In genomic region chrX:50805654-50806053, GRCm38 (mm10) we compare ENCODE assay signal across 13 mouse cellular contexts. TPM values are rescaled to one million over a fixed set of nuclear protein-coding genes. Genes with fewer than 3 reads are reported as not detected.
DNase-seq lines count a peak whose midpoint lies in the region; ATAC-seq and TF ChIP-seq lines count a peak whose summit lies in the region.
"Had no signal": no experiment of that assay in that cellular context is flagged by ENCODE, and none has a peak within 500 bp of the region (broad histone marks: within the 10 kb centered on the region; RNA-seq: fewer than 3 reads in every experiment).

No protein-coding gene starts in this region.

- peak; percentile 98 for ATAC-seq in megakaryocyte, adult 5-6 weeks (ENCODE audit: poor library complexity, severe bottlenecking)
- ATAC-seq: midbrain, embryonic 13.5 days had no signal

- H3K27ac ChIP-seq in bone marrow, adult 2 months (ENCODE audit: control insufficient read depth, insufficient read depth, low read depth, low read length, poor library complexity) = peak overlapping the region; percentile 61; the same call in 1 of the 2 replicates
- H3K27ac ChIP-seq in cerebellum, adult 2 months (ENCODE audit: insufficient read depth, low read length) = no peak overlapping the region
- H3K27ac ChIP-seq in gastrocnemius, adult 2 months = no peak overlapping the region
- H3K27ac ChIP-seq: liver, embryonic 14.5 days; midbrain, embryonic 13.5 days had no signal

- WGBS in bone marrow, adult 2 months = 13% methylated on average over 4 of the region's 4 CpGs
- 29% methylated on average over 4 of the region's 4 CpGs for WGBS in cerebellum, adult 2 months

- intact Hi-C loops in gastrocnemius, adult 2 months (cut with DNase I) = no loop called here

- TF ChIP-seq CTCF in bone marrow, adult 2 months (IDR thresholded peaks at IDR 0.05; ENCODE audit: control insufficient read depth, insufficient read depth, low read length) = no peak
- no peak for TF ChIP-seq CTCF in cerebellum, adult 2 months (IDR thresholded peaks at IDR 0.05; ENCODE audit: borderline replicate concordance, insufficient read depth, low read depth, low read length)
- no peak for TF ChIP-seq CTCF in gastrocnemius, adult 2 months (IDR thresholded peaks at IDR 0.05)

- DNase-seq in spleen, postnatal 36 days (ENCODE audit: low spot score in 2 of 2) = peak; percentile 57 to 66
- DNase-seq in spleen, adult 12 weeks (ENCODE audit: low spot score) = no peak
- peak; percentile 8 to 10 for DNase-seq in thymus, postnatal 36 days
- no peak for DNase-seq in gastrocnemius, postnatal 25 days
- DNase-seq in cerebellum, adult 2 months = no peak
- DNase-seq in gastrocnemius, adult 2 months = no peak
- DNase-seq: adrenal gland, postnatal 36 days; cerebellum, postnatal 25 days; kidney, adult 8-10 months had no signal

- TF ChIP-seq POLR2A in bone marrow, adult 2 months (IDR thresholded peaks at IDR 0.05; ENCODE audit: borderline replicate concordance, control insufficient read depth, low read depth, low read length) = no peak
- TF ChIP-seq POLR2A in cerebellum, adult 2 months (IDR thresholded peaks at IDR 0.05; ENCODE audit: borderline replicate concordance, insufficient read depth, low read length) = no peak

- H3K4me1 ChIP-seq in bone marrow, adult 2 months (ENCODE audit: control insufficient read depth, insufficient read depth, low read length) = peaks cover 2% of the 10 kb centered on the region; the same call in 1 of the 2 replicates
- no peaks in the 10 kb centered on the region for H3K4me1 ChIP-seq in cerebellum, adult 2 months (ENCODE audit: control insufficient read depth, insufficient read depth, low read length)
- H3K4me1 ChIP-seq: midbrain, embryonic 13.5 days had no signal

- H3K4me3 ChIP-seq in bone marrow, adult 2 months (replicated peaks; ENCODE audit: control insufficient read depth, low read depth, low read length) = no peak overlapping the region
- no peak overlapping the region for H3K4me3 ChIP-seq in cerebellum, adult 2 months (replicated peaks; ENCODE audit: insufficient read depth, low read depth, low read length)
- H3K4me3 ChIP-seq in gastrocnemius, adult 2 months = no peak overlapping the region
- H3K4me3 ChIP-seq: midbrain, embryonic 13.5 days had no signal

- H3K27me3 ChIP-seq in cerebellum, adult 2 months (ENCODE audit: control insufficient read depth, insufficient read depth, low read length) = no peaks in the 10 kb centered on the region

RNA-seq across cellular contexts. Expression of gene Stk26, which starts 35.2 kb away (rescaled TPM):
- 4.7 and 8.6 TPM in 2 replicates for polyA plus RNA-seq in bone marrow, adult 2 months (2011; ENCODE audit: insufficient read depth, insufficient read length, low replicate concordance, missing spikeins)
- total RNA-seq in megakaryocyte, adult 5-6 weeks (2015) = 89.8 and 100 TPM in 2 replicates
- 77.5 and 89.4 TPM in 2 replicates for total RNA-seq in megakaryocyte, adult 5-6 weeks (2017)
- 1 to 10 TPM; 1.4 to 1.6 TPM for total RNA-seq in gastrocnemius, postnatal 25 days (2021)
- polyA plus RNA-seq in cerebellum, adult 2 months (2012; rRNA removed) = 0.67 and 0.92 TPM in 2 replicates
- total RNA-seq in gastrocnemius, adult 2 months (2021) = 1 to 10 TPM; 1.9 TPM

Comparison
In these comparisons a context has a peak if more than half of its experiments do, and no peak if none do; other contexts are left out.
1. DNase-seq: peak in spleen, postnatal 36 days (2 of 2) and thymus, postnatal 36 days (2 of 2); none in spleen, adult 12 weeks (single experiment), gastrocnemius, postnatal 25 days (single experiment), cerebellum, adult 2 months (0 of 2) and gastrocnemius, adult 2 months (single experiment).
2. RNA of gene Stk26, which starts 35.2 kb away (total RNA-seq): 77.5 to 100 TPM in megakaryocyte, adult 5-6 weeks; 1.9 TPM in gastrocnemius, adult 2 months and 1.4 to 1.6 TPM in gastrocnemius, postnatal 25 days; every median in the first group is over 10 times any median in the second.